Mouse (Mus musculus) MEL-GATA-1-ER (cell line): ENCODE results near the gene Nphs2.
"Not testable (repeated sequence)": the region's sequence is repeated elsewhere in the genome, so short reads cannot be mapped to it uniquely, and the experiment has no call there.

Experiments
- DNase-seq: peaks from one replicate; pipeline ENCODE4 v3.0.0-alpha.2; 2012; ENCODE audit warnings: low read depth; ENCODE audit errors: extremely low read depth

The Nphs2 gene

DNA sequence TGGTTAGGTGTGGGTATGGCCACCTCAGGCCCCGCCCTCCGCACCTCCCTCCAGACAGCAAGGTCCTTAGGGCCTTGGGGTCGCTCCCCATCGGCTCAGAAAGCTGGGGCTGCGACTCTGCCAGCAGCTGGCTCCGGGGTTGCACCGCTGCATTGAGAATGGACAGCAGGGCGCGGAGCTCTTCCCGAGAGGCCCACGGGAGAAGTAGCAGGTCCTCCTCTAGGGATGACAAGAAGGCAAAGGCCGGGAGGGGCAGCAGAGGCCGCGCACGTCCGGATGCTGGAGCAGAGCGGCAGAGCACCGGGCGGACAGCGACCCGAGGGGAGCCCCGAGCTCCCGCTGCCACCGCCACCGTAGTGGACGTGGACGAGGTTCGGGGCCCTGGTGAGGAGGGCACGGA lies at the start of gene Nphs2:
Nphs2 (plus strand) TSS at position 98 of the 400 bp plus-strand sequence.
- no peak for DNase-seq

GRCm38 (mm10) chr1:156263352-156263751 lies 47.2 kb upstream of the Nphs2 start:
- DNase-seq, result no peak

DNA sequence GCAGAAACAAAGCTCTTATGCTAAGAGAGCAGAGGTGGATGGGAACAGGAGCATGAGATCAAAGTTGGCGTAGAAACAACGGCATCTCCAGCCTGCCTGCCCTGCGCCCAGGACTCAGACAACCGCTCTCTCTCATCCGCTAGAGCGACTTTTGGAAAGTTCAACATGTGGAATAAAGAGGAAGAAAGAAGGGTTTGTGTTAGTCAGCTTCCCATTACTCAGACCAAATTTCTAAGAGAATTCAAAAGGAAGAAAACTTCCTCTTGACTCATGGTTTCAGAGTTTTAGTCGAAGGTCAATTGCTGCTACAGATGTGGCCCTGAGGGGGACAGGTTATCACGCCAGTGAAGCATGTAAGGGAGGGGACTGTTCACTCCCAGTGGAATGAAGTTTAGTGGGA lies 46.6 kb upstream of the Nphs2 start:
- no peak for DNase-seq

- DNase-seq, result not testable (repeated sequence)
Measured at GRCm38 (mm10) chr1:156268546-156268945, 42.0 kb upstream of the Nphs2 start.

GRCm38 (mm10) chr1:156270471-156270870 lies 40.1 kb upstream of the Nphs2 start:
- DNase-seq, result no peak

DNA sequence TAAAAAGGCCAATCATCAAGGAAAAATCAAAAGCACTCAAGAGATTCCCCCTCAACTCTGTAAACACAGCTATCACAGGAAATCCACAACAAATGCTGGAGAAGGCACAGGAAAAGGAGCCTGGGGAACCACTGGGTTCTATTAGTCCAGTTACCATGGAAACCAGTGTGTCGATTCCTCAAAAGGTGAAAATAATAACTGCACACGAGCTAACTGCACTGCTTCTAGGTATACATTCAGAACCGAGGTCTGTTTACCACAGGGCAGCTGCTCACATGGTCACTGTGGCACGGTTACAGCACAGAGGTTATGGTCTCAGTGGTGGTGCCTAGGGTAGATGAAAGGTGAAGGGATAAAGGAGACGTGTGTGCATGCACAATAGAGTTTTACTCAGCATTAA lies 38.9 kb upstream of the Nphs2 start:
- no peak for DNase-seq

DNA sequence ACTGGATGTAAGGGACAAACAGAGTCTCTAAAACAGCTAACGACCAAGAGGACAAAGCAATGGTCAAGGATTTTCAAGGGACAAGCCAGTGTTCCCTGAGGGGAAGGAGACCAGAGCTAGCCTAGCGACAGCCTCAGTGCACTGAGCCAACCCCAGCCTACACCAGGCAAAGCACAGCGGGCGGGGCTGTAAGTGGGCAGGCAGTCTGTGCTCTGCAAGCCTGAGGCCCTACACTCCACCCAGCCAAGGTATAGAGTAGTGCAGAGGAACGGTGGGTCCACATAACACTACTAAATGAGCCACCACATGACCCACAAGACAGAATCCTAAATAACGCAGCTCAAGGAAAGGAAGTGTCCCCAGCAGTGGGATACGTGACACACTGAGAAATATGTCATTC lies 36.9 kb upstream of the Nphs2 start:
- no peak for DNase-seq

DNA sequence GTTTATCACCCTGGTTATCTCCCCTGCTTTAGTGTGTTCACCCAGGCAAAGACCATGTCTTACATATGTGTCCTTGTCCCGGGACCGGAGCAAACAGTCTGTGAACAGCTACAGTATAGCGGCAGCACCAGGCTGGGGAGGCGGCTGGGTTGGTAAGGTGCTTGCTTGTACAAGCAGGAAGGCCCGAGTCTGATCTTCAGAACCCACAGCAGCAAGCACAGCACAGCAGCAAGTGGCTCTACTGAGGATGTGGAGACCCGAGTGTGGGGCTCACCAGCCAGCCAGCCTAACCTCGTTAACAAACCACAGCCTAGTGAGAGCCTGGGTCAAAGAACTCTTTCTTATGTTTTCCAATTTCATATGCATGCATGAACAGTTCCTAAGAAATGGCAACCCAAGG lies 30.4 kb upstream of the Nphs2 start:
- no peak for DNase-seq

- peak; percentile 50 for DNase-seq
Measured at GRCm38 (mm10) chr1:156284207-156284606, 26.3 kb upstream of the Nphs2 start.

DNA sequence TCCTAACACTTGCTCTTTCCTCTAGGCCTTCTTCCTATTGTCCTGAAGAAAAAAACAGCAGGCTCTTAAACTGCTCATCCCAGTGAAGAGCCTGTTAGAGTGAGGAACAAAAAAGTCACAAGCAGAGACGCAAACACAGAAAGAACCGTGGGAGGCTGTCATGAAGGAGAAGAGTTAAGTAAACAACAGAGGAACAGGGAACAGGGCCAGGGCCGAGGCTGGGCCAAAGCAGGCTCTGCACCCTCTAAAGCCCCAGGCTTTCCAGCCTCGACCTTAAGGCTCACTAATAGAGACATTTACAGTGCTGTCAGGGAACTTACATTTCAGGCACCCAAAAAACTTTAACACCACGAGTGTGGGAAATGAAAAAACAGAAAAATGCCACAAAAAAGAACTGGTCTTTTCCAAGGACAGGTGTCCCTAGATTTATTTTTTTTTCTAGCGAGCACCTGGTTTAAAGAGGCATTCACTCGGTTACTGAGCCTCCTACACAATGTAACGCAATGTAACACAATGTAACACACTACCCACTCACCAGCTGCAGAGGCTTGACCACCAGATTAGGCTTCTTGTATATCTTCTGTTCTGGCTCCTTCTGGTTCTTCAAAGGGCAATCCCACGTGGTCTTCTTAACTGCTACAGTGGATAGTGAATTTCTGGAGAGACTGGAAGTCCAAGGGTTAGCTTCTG lies 25.5 kb upstream of the Nphs2 start:
- DNase-seq, result no peak

DNA sequence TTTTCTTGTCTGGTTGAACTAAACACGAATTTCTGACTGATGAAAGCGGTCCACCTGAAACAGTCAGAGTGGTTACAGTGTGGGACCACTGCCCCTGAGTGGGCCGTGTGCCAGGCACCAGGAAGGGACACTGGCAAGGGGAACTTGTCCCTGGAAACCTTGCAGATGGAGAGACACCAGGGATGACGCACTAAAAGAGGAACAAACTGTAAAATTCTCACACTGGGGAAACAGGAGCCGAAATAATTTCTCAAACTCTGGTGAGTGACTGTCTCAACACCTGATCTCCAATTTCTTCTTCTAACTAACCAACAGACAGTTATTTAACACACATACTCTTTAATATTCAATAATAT lies 25.0 kb upstream of the Nphs2 start:
- DNase-seq, result no peak

- peak; percentile 85 for DNase-seq
Measured at GRCm38 (mm10) chr1:156288556-156289221, 21.8 kb upstream of the Nphs2 start.

DNA sequence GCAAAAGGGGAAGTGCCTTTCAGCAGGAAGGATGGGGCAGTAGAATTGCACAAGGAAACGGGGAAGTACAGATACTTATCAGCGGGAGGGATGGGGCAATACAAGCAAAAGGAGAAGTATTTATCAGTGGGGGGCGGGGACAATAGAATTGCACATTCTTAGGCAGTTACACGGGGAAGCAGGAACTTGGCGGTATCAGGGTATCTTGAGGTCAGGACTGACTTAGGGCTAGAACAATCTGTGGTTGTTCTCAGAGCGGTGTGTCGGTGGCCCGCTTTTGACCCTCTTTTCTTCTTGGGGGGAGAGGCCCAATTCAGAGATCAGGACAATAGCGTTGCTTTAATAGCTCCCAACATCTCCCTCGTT lies 21.3 kb upstream of the Nphs2 start:
- not testable (repeated sequence) for DNase-seq

- no peak for DNase-seq
Measured at GRCm38 (mm10) chr1:156290016-156290415, 20.5 kb upstream of the Nphs2 start.

DNA sequence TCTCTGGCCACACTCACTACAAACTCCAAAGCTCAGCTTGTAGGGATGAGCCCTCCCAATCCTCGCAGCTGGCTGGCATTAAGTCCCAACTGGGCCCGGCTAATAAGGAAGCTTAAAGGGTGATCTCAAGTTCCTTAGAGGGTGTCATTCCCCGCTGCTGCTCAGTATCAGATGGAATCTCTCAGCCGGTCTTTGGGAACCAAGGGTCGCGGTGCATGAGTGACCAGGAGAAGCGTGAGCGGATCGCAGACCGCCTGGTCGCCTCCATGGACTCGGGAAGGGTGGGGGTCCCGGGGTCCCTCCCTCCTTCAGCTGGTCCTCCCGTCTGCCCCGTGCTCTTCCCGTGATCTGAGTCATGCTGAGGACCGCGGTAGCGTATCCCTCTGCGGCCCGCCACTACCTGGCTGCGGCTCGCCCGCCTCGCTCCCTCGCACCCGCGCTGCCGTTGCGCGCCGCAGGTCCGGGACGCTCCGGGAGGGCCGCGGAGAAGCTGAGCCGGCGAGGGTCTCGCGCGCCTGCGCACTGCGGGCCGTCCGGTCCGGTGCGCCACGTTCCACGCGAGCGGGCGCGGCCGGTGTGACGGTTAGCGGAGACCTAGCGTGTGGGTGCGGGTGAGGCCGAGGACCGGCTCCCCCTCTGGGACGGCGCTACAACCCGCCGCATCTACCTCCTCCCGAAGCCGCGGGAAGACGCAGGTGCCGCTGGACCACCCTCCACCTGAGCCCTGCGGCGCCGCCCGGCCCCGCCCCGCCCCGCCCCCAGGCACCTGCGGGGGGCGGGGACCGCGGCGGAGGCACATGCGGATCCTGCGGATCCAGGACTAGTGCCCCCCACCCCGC lies 7.4 kb upstream of the Nphs2 start, which contains the start of gene Tdrd5:
Tdrd5 (minus strand) TSS at position 754 of the 839 bp plus-strand sequence.
- DNase-seq, result no peak

DNA sequence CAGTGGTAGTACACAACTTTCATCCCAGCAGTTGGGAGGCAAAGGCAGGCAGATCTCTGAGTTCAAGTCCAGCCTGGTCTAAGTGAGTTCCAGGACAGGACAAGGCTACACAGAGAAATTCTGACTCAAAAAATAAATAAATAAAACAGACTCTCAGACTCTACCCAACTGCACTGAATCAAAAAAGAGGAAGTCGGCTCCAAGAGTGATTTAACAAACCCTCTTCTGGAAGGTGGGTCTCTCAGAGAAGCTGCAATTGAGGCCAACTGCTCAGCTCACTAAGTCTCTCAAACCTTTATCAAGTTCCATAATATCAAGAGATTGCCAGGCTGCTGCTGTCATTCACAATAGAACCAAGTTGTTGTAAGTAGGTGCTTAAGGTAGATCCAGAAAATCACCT lies 1.9 kb upstream of the Nphs2 start:
- DNase-seq, result peak; percentile 52

GRCm38 (mm10) chr1:156323126-156323525 lies 12.6 kb downstream of the Nphs2 start:
- no peak for DNase-seq

GRCm38 (mm10) chr1:156340847-156341246 lies 30.3 kb downstream of the Nphs2 start:
- DNase-seq, result no peak

- no peak for DNase-seq
Measured at GRCm38 (mm10) chr1:156344433-156344832, 33.9 kb downstream of the Nphs2 start.

DNA sequence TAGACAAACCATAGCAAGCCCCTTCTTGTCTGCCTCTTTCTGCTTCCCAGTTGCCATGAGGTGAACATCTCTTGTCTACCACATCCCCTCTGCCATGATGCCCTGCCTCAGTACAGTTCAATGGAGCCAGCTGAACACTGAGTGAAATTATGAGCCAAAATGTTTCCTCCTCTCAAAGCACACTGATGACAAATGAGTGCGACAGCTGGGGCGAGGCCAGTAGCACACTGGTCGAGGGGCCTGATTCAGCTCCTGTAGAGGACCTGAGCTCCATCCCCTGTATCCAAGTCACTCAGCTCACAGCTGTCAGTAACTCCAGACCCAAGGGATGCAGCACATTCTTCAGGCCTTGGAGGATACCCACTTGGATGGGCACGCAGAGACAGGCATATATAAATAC lies 35.1 kb downstream of the Nphs2 start:
- no peak for DNase-seq

GRCm38 (mm10) chr1:156349031-156349430 lies 38.5 kb downstream of the Nphs2 start:
- DNase-seq, result no peak

DNA sequence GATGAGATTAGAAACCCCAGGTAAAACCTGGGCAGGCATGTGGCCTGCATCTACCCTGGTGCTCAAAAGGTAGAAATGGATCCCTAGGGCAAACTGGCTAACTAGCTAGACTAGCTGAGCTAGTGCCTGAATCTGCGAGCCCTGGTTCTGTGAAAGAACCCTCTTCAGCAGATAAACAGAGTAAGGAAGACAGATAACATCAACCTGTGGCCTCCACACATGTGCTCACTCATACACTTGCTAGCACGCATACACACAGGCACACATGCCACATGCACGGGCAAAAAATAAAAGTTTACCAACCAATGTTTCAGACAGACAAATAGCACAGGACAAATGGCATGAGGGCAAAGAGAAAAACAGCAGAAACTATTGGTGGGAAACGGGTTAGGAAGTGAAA lies 39.9 kb downstream of the Nphs2 start:
- no peak for DNase-seq
